Mouse (Mus musculus): ENCODE measurements around the gene Gng13. TPM values are rescaled to one million over a fixed set of nuclear protein-coding genes. Genes with fewer than 3 reads are reported as not detected.

Gene Gng13
- polyA plus RNA-seq, 1 experiment from 2014 or later: 2.1 TPM

GRCm38 (mm10) chr17:25757691-25758090, 40.7 kb downstream of the Gng13 start:
- no peak overlapping the region for H3K4me3 ChIP-seq (replicated peaks)
- H3K27me3 ChIP-seq (replicated peaks): no peaks in the 10 kb centered on the region
- H3K36me3 ChIP-seq: no peaks in the 10 kb centered on the region
- 0 out of 2 replicates have a peak, but pooled peaks cover 5% of the 10 kb centered on the region for H3K4me1 ChIP-seq
- 51% methylated on average over 3 of the region's 3 CpGs for WGBS
- H3K27ac ChIP-seq: no peak overlapping the region
- ATAC-seq (ENCODE audit: insufficient read depth, low FRiP score, low read depth): no peak
- H3K4me2 ChIP-seq: no peak overlapping the region
- H3K9me3 ChIP-seq: no peaks in the 10 kb centered on the region
- no peak overlapping the region for H3K9ac ChIP-seq

GRCm38 (mm10) chr17:25760148-25760547, 43.2 kb downstream of the Gng13 start:
- no peak for ATAC-seq (ENCODE audit: insufficient read depth, low FRiP score, low read depth)

GRCm38 (mm10) chr17:25761561-25761970, 44.6 kb downstream of the Gng13 start:
- Histone ChIP-seq H3K27me3 (replicated peaks) (no peaks in the 10 kb centered on the region), H3K9me3 (no peaks in the 10 kb centered on the region), H3K4me1 (0 out of 2 replicates have a peak, but pooled peaks cover 2% of the 10 kb centered on the region), H3K27ac (no peak overlapping the region), H3K4me2 (no peak overlapping the region), H3K9ac (no peak overlapping the region), H3K36me3 (no peaks in the 10 kb centered on the region), H3K4me3 (replicated peaks) (no peak overlapping the region)
- ATAC-seq (ENCODE audit: insufficient read depth, low FRiP score, low read depth): no peak
- 25% methylated on average over 4 of the region's 4 CpGs for WGBS

More at GRCm38 (mm10) chr17:25760148-25760547, 43.2 kb downstream of the Gng13 start:
- Histone ChIP-seq H3K36me3 (no peaks in the 10 kb centered on the region), H3K4me2 (no peak overlapping the region), H3K4me3 (replicated peaks) (no peak overlapping the region), H3K9ac (no peak overlapping the region), H3K9me3 (no peaks in the 10 kb centered on the region), H3K27ac (no peak overlapping the region), H3K4me1 (0 out of 2 replicates have a peak, but pooled peaks cover 5% of the 10 kb centered on the region), H3K27me3 (replicated peaks) (no peaks in the 10 kb centered on the region)
- WGBS: 71% methylated on average over 8 of the region's 8 CpGs

- no peak overlapping the region for H3K4me2 ChIP-seq
- no peak overlapping the region for H3K4me3 ChIP-seq (replicated peaks)
- no peaks in the 10 kb centered on the region for H3K9me3 ChIP-seq
- H3K9ac ChIP-seq: no peak overlapping the region
- ATAC-seq (ENCODE audit: insufficient read depth, low FRiP score, low read depth): no peak
- WGBS: 50% methylated on average over 3 of the region's 3 CpGs
- no peaks in the 10 kb centered on the region for H3K36me3 ChIP-seq
- H3K4me1 ChIP-seq: no peaks in the 10 kb centered on the region
- H3K27ac ChIP-seq: no peak overlapping the region
- no peaks in the 10 kb centered on the region for H3K27me3 ChIP-seq (replicated peaks)
Measured at GRCm38 (mm10) chr17:25762591-25762990, 45.6 kb downstream of the Gng13 start.

- H3K9me3 ChIP-seq: no peaks in the 10 kb centered on the region
- H3K4me1 ChIP-seq: no peaks in the 10 kb centered on the region
- H3K4me2 ChIP-seq: no peak overlapping the region
- no peaks in the 10 kb centered on the region for H3K36me3 ChIP-seq
- H3K27ac ChIP-seq: no peak overlapping the region
- no peak overlapping the region for H3K4me3 ChIP-seq (replicated peaks)
- no peaks in the 10 kb centered on the region for H3K27me3 ChIP-seq (replicated peaks)
- ATAC-seq (ENCODE audit: insufficient read depth, low FRiP score, low read depth): no peak
- WGBS: 75% methylated on average over 5 of the region's 5 CpGs
- H3K9ac ChIP-seq: no peak overlapping the region
Measured at GRCm38 (mm10) chr17:25765886-25766285, 48.9 kb downstream of the Gng13 start.

Small RNAs within 50 kb of the gene (microRNA-seq; reads per million reads assigned to microRNA genes)
- not detected for gene Gm25083

Other genes starting within 250 kb of the Gng13 start
- gene Sstr5, start 219.9 kb upstream of the Gng13 start, polyA plus RNA-seq (2015; fragmentation: Nextera tagmentation; extraction: Ambion mirVana): 0.32 and 0.37 TPM in 2 replicates
- gene Sox8, start 146.5 kb upstream of the Gng13 start, polyA plus RNA-seq (2015; fragmentation: Nextera tagmentation; extraction: Ambion mirVana): 5.8 and 6.0 TPM in 2 replicates
- gene Lmf1, start 138.1 kb upstream of the Gng13 start, polyA plus RNA-seq (2015; fragmentation: Nextera tagmentation; extraction: Ambion mirVana): 27.4 and 29.8 TPM in 2 replicates
- 23.4 and 26.1 TPM in 2 replicates for gene Chtf18, start 10.2 kb downstream of the Gng13 start, polyA plus RNA-seq (2015; fragmentation: Nextera tagmentation; extraction: Ambion mirVana)
- gene Rpusd1, start 10.5 kb downstream of the Gng13 start, polyA plus RNA-seq (2015; fragmentation: Nextera tagmentation; extraction: Ambion mirVana): 18.3 and 19.1 TPM in 2 replicates
- gene Mslnl, start 18.9 kb downstream of the Gng13 start, polyA plus RNA-seq (2015; fragmentation: Nextera tagmentation; extraction: Ambion mirVana): 0.06 TPM in 1 of 2 replicates, not detected in the other
- gene Msln, start 37.2 kb downstream of the Gng13 start, polyA plus RNA-seq (2015; fragmentation: Nextera tagmentation; extraction: Ambion mirVana): 38.3 and 43.6 TPM in 2 replicates
- gene Narfl, start 56.6 kb downstream of the Gng13 start, polyA plus RNA-seq (2015; fragmentation: Nextera tagmentation; extraction: Ambion mirVana): 26.9 and 28.5 TPM in 2 replicates
- gene Haghl, start 68.5 kb downstream of the Gng13 start, polyA plus RNA-seq (2015; fragmentation: Nextera tagmentation; extraction: Ambion mirVana): 47.3 and 53.4 TPM in 2 replicates
- gene Ccdc78, start 69.4 kb downstream of the Gng13 start, polyA plus RNA-seq (2015; fragmentation: Nextera tagmentation; extraction: Ambion mirVana): 0.24 and 0.26 TPM in 2 replicates
- 99.3 and 110 TPM in 2 replicates for gene Fam173a, start 75.7 kb downstream of the Gng13 start, polyA plus RNA-seq (2015; fragmentation: Nextera tagmentation; extraction: Ambion mirVana)
- gene AC134908.4, start 78.5 kb downstream of the Gng13 start, polyA plus RNA-seq (2015; fragmentation: Nextera tagmentation; extraction: Ambion mirVana): not detected in 2 replicates
- gene Metrn, start 80.0 kb downstream of the Gng13 start, polyA plus RNA-seq (2015; fragmentation: Nextera tagmentation; extraction: Ambion mirVana): 46.6 and 48.3 TPM in 2 replicates
- gene Fbxl16, start 91.9 kb downstream of the Gng13 start, polyA plus RNA-seq (2015; fragmentation: Nextera tagmentation; extraction: Ambion mirVana): 4.1 and 4.6 TPM in 2 replicates
- 24.3 and 25.5 TPM in 2 replicates for gene Wdr24, start 106.5 kb downstream of the Gng13 start, polyA plus RNA-seq (2015; fragmentation: Nextera tagmentation; extraction: Ambion mirVana)
- 50.5 and 54.6 TPM in 2 replicates for gene Jmjd8, start 111.7 kb downstream of the Gng13 start, polyA plus RNA-seq (2015; fragmentation: Nextera tagmentation; extraction: Ambion mirVana)
- gene Stub1, start 116.2 kb downstream of the Gng13 start, polyA plus RNA-seq (2015; fragmentation: Nextera tagmentation; extraction: Ambion mirVana): 312 and 319 TPM in 2 replicates
- 1.6 and 2.4 TPM in 2 replicates for gene Rhbdl1, start 120.1 kb downstream of the Gng13 start, polyA plus RNA-seq (2015; fragmentation: Nextera tagmentation; extraction: Ambion mirVana)
- gene Gm20683, start 124.6 kb downstream of the Gng13 start, polyA plus RNA-seq (2015; fragmentation: Nextera tagmentation; extraction: Ambion mirVana): 1.6 and 2.7 TPM in 2 replicates
- 23.1 and 23.6 TPM in 2 replicates for gene Rhot2, start 127.7 kb downstream of the Gng13 start, polyA plus RNA-seq (2015; fragmentation: Nextera tagmentation; extraction: Ambion mirVana)
- 21.0 and 22.9 TPM in 2 replicates for gene Wdr90, start 144.3 kb downstream of the Gng13 start, polyA plus RNA-seq (2015; fragmentation: Nextera tagmentation; extraction: Ambion mirVana)
- 52.2 and 54.2 TPM in 2 replicates for gene Mcrip2, start 151.6 kb downstream of the Gng13 start, polyA plus RNA-seq (2015; fragmentation: Nextera tagmentation; extraction: Ambion mirVana)
- 67.4 and 68.3 TPM in 2 replicates for gene Mettl26, start 157.9 kb downstream of the Gng13 start, polyA plus RNA-seq (2015; fragmentation: Nextera tagmentation; extraction: Ambion mirVana)
- gene Wfikkn1, start 163.7 kb downstream of the Gng13 start, polyA plus RNA-seq (2015; fragmentation: Nextera tagmentation; extraction: Ambion mirVana): 0.39 and 0.55 TPM in 2 replicates
- 27.1 and 27.3 TPM in 2 replicates for gene Rab40c, start 202.6 kb downstream of the Gng13 start, polyA plus RNA-seq (2015; fragmentation: Nextera tagmentation; extraction: Ambion mirVana)
- 60.7 and 60.8 TPM in 2 replicates for gene Pigq, start 227.8 kb downstream of the Gng13 start, polyA plus RNA-seq (2015; fragmentation: Nextera tagmentation; extraction: Ambion mirVana)
- gene Nhlrc4, start 227.8 kb downstream of the Gng13 start, polyA plus RNA-seq (2015; fragmentation: Nextera tagmentation; extraction: Ambion mirVana): 0.30 TPM in 1 of 2 replicates, not detected in the other
- 0.24 and 0.52 TPM in 2 replicates for gene A930017K11Rik, start 235.4 kb downstream of the Gng13 start, polyA plus RNA-seq (2015; fragmentation: Nextera tagmentation; extraction: Ambion mirVana)

All from stomach, embryonic 15.5 days (tissue).